Mouse (Mus musculus) heart, embryonic 16.5 days (tissue): ENCODE data around the gene Bbs9. TPM values are rescaled to one million over a fixed set of nuclear protein-coding genes. Genes with fewer than 3 reads are reported as not detected.

Source experiments
- ATAC-seq: fragments of 200-750 bp; cut with Nextera tagmentation; replicated peaks from 2 replicates; pipeline ENCODE4 v1.8.0; 2017; ENCODE audit warnings: moderate number of reproducible peaks; ENCODE audit not compliant: insufficient read depth, low FRiP score; ENCODE audit errors: extremely low read depth
- H3K27ac ChIP-seq: fragments of 300-500 bp; sonication (generic); 2 replicates; pipeline ENCODE4 v1.5.1; 2014; ENCODE audit warnings: mild to moderate bottlenecking, low read length, control low read depth, moderate library complexity
- H3K27me3 ChIP-seq: fragments of 300-500 bp; sonication (generic); 2 replicates; pipeline ENCODE4 v1.6.1; 2014; ENCODE audit warnings: low read length, mixed read lengths; ENCODE audit not compliant: control insufficient read depth, insufficient read depth
- H3K36me3 ChIP-seq: fragments of 300-500 bp; sonication (generic); 2 replicates; pipeline ENCODE4 v1.6.1; 2014; ENCODE audit not compliant: control insufficient read depth, insufficient read depth
- H3K4me1 ChIP-seq: fragments of 300-500 bp; sonication (generic); 2 replicates; pipeline ENCODE4 v1.6.1; 2014; ENCODE audit warnings: low read length, mixed read lengths; ENCODE audit not compliant: control insufficient read depth, insufficient read depth
- H3K4me2 ChIP-seq: fragments of 300-500 bp; sonication (generic); 2 replicates; pipeline ENCODE4 v1.6.1; 2014; ENCODE audit warnings: low read depth, mild to moderate bottlenecking, control low read depth, low read length
- H3K4me3 ChIP-seq: fragments of 300-500 bp; sonication (generic); 2 replicates; pipeline ENCODE4 v1.5.1; 2014; ENCODE audit warnings: mild to moderate bottlenecking, control low read depth, low read length
- H3K9ac ChIP-seq: fragments of 300-500 bp; sonication (generic); 2 replicates; pipeline ENCODE4 v1.6.1; 2014; ENCODE audit warnings: low read length, control low read depth
- H3K9me3 ChIP-seq: fragments of 300-500 bp; sonication (generic); replicated peaks from 2 replicates; pipeline ENCODE4 v1.6.1; 2016; ENCODE audit warnings: low read length; ENCODE audit not compliant: control insufficient read depth
- WGBS: fragments of 180-500 bp; shearing (Covaris S2); extraction: QIAGEN DNeasy Blood & Tissue Kit; methylation state at CpG from one replicate; pipeline ENCODE4 v1.1.7; 2014; 5-methylcytosine and 5-hydroxymethylcytosine counted together
- polyA plus RNA-seq: library from polyadenylated mRNA; unstranded; fragments of >200 nt; fragmentation: Nextera tagmentation; extraction: Ambion mirVana; gene quantifications from 2 replicates; pipeline ENCODE4 v1.2.1, GENCODE M21; 2015

The Bbs9 gene
- polyA plus RNA-seq, 1 experiment from 2014 or later, result 7.9 TPM

DNA sequence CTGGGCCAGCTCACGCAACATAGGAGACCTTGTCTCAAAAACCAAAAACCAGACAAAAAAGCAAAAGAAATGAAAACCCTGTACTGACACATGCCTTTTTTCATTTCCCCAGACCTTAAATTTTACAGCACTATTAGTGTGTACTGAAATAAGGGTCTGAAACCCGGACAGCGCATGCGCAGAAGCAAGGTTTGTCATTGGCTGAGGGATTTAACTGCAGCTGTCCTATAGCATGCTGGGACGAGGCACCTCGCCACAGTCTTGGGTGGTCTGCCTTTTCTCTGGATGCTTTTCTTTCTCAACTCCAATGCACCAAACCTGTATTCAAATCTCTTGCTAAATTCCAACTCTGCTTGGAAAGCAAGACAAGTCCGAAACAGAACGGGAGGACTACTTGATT, 3.4 kb downstream of the Bbs9 start:
- no peak overlapping the region for H3K4me3 ChIP-seq
- ATAC-seq, result no peak
- H3K9ac ChIP-seq, result no peak overlapping the region
- H3K4me2 ChIP-seq, result no peak overlapping the region
- 0 out of 2 replicates have a peak, but pooled peaks cover 5% of the 10 kb centered on the region for H3K4me1 ChIP-seq
- no peaks in the 10 kb centered on the region for H3K9me3 ChIP-seq
- H3K36me3 ChIP-seq, result no peaks in the 10 kb centered on the region
- H3K27me3 ChIP-seq, result no peaks in the 10 kb centered on the region
- 89% methylated on average over 8 of the region's 8 CpGs for WGBS
- H3K27ac ChIP-seq, result no peak overlapping the region

DNA sequence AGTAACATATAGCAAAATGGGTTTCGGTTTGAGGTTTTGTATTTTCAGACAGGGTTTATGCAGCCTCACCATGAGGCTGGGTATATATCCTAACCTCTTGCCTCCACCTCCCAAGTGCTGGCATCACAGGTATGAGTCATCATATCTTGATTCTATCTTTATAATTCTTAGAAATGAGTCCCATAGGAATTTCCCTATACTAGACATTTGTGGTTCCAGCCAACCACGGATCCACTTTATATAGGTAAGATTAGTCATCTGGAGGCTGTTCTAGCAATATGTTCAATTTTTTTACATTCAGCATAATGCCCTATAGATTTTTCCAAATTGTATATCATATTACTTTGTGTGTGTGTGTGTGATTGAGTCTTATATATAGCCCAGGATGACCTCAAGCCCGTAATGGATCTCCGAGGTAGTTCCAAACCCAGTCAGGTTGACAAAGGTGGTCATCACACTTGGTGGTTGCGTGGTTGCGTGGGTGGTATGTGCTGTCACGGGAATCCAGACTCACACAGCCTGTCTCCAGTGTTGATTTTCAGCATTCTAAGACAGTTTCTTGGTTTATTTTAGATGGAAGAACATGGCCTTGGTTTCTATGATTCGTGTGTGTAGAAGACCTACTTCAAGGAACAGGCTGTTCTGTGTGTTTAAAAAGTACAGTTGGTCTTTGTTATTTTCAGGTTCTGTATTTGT, 8.5 kb downstream of the Bbs9 start:
- no peaks in the 10 kb centered on the region for H3K4me1 ChIP-seq
- H3K36me3 ChIP-seq, result no peaks in the 10 kb centered on the region
- no peaks in the 10 kb centered on the region for H3K9me3 ChIP-seq
- no peaks in the 10 kb centered on the region for H3K27me3 ChIP-seq
- no peak overlapping the region for H3K27ac ChIP-seq
- 90% methylated on average over 8 of the region's 8 CpGs for WGBS
- no peak for ATAC-seq
- H3K4me2 ChIP-seq, result no peak overlapping the region
- H3K4me3 ChIP-seq, result no peak overlapping the region
- H3K9ac ChIP-seq, result no peak overlapping the region

DNA sequence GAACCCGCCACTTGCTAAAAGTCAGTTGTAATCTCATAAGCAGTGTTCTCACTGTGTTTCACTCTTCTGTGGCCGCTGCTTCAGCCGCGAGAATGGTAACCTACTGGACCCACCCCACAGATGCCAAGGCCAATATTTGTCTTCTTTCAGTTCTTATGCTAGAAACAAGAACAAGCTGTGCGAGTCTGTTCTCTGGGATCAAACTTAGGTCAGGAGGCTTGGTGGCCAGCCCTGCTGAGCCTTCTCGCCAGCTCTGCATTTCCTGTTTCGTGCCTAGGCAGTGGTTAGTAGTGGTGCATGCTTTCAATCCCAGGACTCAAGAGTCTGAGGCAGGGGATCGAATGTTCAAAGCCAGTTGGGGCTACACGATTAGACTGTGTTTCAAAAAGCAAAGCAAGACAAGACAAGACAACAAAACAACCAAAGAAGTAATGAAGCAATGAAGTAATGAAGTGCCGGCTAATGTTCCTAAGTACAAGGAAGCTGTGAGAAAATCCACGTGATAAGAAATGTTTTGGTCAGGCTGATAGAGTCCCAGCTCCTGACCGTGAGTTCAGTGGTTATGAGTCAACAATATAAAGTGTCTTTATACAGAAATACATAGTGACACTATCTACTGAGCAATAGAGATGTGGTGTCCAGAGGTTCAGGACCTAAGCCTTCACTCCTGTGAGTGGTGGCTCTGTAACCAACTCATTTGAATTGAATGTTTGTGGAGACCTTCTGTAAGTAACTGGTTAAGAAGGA, 9.2 kb downstream of the Bbs9 start:
- H3K4me1 ChIP-seq, result no peaks in the 10 kb centered on the region
- no peak for ATAC-seq
- no peak overlapping the region for H3K4me3 ChIP-seq
- 80% methylated on average over 12 of the region's 12 CpGs for WGBS
- no peaks in the 10 kb centered on the region for H3K27me3 ChIP-seq
- H3K36me3 ChIP-seq, result no peaks in the 10 kb centered on the region
- no peak overlapping the region for H3K27ac ChIP-seq
- H3K9ac ChIP-seq, result no peak overlapping the region
- H3K9me3 ChIP-seq, result no peaks in the 10 kb centered on the region
- no peak overlapping the region for H3K4me2 ChIP-seq

DNA sequence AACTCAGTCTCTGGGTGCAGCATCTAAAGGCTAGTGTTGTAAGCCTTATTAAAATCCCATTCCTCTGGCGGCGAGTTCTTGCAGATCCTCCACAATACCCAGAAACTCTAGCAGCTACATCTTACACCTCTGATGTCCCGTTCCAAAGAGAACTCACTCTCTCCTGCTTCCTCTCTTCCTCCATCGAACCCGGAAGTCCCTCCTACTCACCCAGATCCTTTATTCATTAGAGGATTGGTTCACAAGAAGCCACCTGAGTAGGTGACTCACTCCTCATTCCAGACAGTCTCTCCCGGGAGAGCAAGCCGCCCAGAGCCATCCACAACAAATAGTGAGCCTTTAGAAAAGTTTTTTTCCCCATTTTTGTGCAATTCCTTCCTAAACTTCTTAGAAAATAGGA, 10.7 kb downstream of the Bbs9 start:
- WGBS, result 86% methylated on average over 7 of the region's 7 CpGs
- H3K9ac ChIP-seq, result no peak overlapping the region
- no peak overlapping the region for H3K4me2 ChIP-seq
- no peaks in the 10 kb centered on the region for H3K36me3 ChIP-seq
- H3K4me3 ChIP-seq, result no peak overlapping the region
- no peaks in the 10 kb centered on the region for H3K4me1 ChIP-seq
- no peaks in the 10 kb centered on the region for H3K9me3 ChIP-seq
- H3K27ac ChIP-seq, result no peak overlapping the region
- H3K27me3 ChIP-seq, result no peaks in the 10 kb centered on the region
- ATAC-seq, result no peak

DNA sequence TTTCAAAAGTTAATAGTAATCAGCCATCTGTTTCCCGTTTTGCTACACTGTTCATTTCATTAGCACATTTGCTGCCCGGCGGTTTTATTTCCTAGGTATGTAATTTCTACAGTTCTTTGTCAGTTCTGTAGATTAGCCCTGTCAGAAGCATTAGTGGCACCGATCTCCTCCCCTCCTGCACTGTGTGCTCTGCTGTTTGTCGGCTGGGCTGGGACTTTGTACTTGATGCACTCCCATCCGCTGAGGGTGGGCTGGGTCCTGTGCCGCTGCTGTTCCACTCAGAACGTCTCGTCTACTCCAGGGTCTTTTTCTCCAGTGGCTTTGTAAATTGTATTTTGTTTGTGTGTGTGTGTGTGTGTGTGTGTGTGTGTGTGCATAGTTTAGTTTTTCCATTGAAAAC, 13.4 kb downstream of the Bbs9 start:
- Histone ChIP-seq H3K4me2 (no peak overlapping the region), H3K27me3 (no peaks in the 10 kb centered on the region), H3K4me1 (no peaks in the 10 kb centered on the region), H3K4me3 (no peak overlapping the region), H3K36me3 (no peaks in the 10 kb centered on the region; the same call in 1 of the 2 replicates), H3K9me3 (no peaks in the 10 kb centered on the region), H3K27ac (no peak overlapping the region), H3K9ac (no peak overlapping the region)
- ATAC-seq, result no peak
- 41% methylated on average over 9 of the region's 9 CpGs for WGBS

DNA sequence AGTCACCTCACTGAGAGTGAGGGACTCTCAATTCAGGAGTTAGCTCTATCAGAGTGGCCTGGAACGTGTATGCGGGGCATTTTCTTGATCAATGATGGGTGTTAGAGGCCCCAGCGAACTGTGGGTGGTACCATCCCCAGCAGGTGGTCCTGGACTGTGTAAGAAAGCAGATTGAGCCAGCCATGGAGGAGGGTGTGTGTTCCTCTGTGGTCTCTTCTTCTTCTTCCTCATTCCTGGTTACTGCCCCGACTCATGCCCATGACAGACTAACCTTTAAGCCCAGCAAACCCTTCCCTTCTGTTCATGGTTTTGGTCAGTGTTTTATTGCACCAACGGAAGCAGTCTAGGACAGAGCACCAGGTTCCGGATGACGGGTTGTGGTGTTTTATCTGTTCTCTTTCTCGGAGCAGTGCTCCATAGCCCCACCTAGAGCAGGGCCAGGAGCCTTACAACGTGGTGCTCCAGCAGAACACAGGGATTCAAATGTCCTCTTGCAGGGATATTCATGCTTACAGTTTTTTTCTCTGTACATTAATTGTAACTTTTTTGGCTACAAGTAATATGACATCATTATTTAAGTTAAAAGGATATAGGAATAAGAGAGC, 18.8 kb downstream of the Bbs9 start:
- Histone ChIP-seq H3K36me3 (no peaks in the 10 kb centered on the region; the same call in 1 of the 2 replicates), H3K9ac (no peak overlapping the region), H3K27me3 (no peaks in the 10 kb centered on the region), H3K4me1 (no peaks in the 10 kb centered on the region), H3K4me2 (no peak overlapping the region), H3K4me3 (no peak overlapping the region), H3K27ac (no peak overlapping the region), H3K9me3 (no peaks in the 10 kb centered on the region)
- no peak for ATAC-seq
- WGBS, result 79% methylated on average over 9 of the region's 9 CpGs

DNA sequence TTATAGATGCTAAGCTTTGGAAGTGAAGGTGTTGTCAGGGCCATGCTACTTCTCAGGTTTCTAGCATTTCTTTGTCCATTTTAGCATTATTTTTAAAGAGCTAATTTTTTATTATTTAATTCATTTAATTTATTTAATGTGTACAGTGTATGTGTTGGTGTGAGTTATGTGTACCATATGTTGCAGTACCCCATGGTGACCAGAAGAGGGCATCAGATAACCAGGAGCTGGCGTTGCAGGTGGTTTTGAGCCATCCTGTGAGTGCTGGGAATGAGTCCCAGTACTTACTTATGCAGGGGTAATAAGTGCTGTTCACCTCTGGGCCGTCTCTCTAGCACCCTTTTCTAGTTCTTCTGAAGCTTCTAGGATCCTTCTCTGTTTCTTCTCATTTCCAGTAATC, 19.6 kb downstream of the Bbs9 start:
- Histone ChIP-seq H3K36me3 (no peaks in the 10 kb centered on the region; the same call in 1 of the 2 replicates), H3K4me1 (no peaks in the 10 kb centered on the region), H3K27ac (no peak overlapping the region), H3K4me3 (no peak overlapping the region), H3K9me3 (no peaks in the 10 kb centered on the region), H3K4me2 (no peak overlapping the region), H3K27me3 (no peaks in the 10 kb centered on the region), H3K9ac (no peak overlapping the region)
- ATAC-seq, result no peak
- WGBS, result 80% methylated on average over 2 of the region's 2 CpGs

DNA sequence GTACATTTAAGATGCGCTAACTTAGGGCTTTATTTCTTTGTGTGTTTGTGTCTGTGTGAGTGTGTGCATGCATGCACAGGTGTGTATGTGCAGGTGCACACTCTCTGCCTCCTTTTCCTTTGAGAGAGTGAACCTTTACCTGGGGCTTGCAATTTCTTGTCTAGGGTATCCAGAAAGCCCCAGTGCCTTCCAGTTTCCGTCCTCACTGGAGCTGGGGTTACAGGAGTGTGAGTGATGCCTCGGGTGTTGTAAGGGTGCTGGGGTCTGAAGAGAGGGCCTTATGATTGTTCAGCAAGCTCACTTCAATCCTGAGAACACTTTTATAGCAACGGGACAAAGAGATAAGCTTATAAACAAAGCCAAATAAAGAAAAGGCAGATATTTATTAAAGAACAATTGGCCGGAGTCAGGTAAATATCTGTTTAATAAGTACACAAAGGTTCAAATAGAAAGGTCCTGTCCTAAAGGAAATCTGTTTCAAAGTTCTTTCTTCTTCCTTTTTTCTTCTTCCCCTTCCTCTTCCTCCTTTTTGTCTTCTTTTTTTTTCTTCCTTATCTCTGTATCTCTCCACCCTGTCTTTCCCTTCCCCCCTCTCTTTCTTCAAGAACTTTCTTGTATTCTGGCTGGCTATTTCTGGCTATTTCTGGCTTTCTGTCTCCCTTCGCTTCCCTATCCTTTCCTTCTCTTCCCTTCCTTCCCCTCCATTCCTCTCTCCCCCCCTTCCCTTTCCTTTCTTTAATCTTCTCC, 21.7 kb downstream of the Bbs9 start:
- Histone ChIP-seq H3K27me3 (no peaks in the 10 kb centered on the region), H3K9me3 (no peaks in the 10 kb centered on the region), H3K4me3 (no peak overlapping the region), H3K4me1 (no peaks in the 10 kb centered on the region), H3K9ac (no peak overlapping the region), H3K27ac (no peak overlapping the region), H3K36me3 (no peaks in the 10 kb centered on the region; the same call in 1 of the 2 replicates), H3K4me2 (no peak overlapping the region)
- ATAC-seq, result no peak
- WGBS, result 75% methylated on average over 6 of the region's 6 CpGs
